Mouse (Mus musculus) CD4-positive, CD25-positive, alpha-beta regulatory T cell, adult 2 months (primary cell): Measurements from ENCODE around the gene Tmem254a.
"Not testable (repeated sequence)": the region's sequence is repeated elsewhere in the genome, so short reads cannot be mapped to it uniquely, and the experiment has no call there.

ENCODE experiments used
- DNase-seq: peaks from one replicate; pipeline ENCODE4 v3.0.0-alpha.2; 2012; ENCODE audit warnings: low read depth, low spot score

The Tmem254a gene

DNA sequence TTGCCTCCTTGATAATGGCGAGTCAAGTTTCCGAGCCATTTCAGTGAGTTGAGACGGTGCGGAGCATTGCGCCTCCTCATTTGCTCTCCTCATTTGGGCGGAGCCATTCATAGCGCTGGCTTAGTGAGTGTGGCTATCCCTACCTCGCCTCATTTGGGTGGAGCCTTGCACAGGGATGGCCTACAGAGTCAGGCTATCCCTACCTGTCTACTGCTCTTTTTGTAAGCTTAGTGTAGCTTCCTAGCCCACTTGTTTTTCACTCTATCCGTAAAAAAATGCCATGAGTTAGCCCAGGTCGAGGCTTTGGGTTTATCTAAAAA lies at the start of gene Tmem254a:
Gene Tmem254a (minus strand): TSS at position 111 of the 320 bp plus-strand sequence.
- DNase-seq = not testable (repeated sequence)

DNA sequence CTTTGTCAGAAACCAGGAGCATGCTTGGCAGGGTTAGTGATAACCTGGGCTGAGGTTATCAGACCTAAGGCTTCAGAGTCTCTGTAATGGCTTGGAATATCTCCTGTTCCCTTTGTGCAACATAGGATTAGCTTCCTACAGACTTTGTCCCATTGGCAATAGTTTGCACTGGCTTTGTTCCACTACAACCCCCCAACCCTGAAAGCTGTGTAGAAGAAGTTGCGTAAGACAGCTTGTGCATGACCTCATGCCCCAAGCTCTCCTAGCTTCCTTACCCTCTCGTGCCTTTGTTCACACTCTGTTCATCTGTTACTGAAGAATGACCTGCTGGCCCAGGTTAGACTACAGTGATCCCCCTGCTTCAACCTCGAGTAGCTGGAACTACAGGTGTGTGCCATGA lies 30.4 kb upstream of the Tmem254a start:
- not testable (repeated sequence) for DNase-seq

DNA sequence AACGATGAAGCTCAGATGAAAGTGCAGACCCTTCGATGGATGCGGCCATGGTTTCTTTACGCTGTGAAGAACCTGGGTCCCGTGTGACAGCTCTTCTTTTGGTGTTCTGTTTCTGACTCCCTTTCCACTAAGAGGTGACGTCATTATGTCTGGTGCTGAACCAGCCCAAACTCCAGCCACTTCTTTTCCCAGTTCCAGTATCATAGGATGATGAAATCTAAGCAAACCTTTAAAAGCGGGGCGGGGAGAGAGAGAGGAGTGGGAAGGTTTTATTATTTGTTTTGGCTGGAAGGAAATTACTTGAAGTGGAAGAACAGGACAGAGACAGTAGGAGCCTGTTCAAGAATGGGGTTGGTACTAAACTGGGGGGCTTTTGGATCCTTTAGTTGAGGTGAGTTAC lies 10.5 kb upstream of the Tmem254a start, which contains the start of gene Cphx1:
Gene Cphx1 (plus strand): TSS at position 301 of the 400 bp plus-strand sequence.
- DNase-seq = not testable (repeated sequence)

- not testable (repeated sequence) for DNase-seq
These were observed 9.6 kb upstream of the Tmem254a start for GRCm38 (mm10) chr14:25936867-25937630.

- not testable (repeated sequence) for DNase-seq
These were observed 484 bp downstream of the Tmem254a start for GRCm38 (mm10) chr14:25926814-25927561.

DNA sequence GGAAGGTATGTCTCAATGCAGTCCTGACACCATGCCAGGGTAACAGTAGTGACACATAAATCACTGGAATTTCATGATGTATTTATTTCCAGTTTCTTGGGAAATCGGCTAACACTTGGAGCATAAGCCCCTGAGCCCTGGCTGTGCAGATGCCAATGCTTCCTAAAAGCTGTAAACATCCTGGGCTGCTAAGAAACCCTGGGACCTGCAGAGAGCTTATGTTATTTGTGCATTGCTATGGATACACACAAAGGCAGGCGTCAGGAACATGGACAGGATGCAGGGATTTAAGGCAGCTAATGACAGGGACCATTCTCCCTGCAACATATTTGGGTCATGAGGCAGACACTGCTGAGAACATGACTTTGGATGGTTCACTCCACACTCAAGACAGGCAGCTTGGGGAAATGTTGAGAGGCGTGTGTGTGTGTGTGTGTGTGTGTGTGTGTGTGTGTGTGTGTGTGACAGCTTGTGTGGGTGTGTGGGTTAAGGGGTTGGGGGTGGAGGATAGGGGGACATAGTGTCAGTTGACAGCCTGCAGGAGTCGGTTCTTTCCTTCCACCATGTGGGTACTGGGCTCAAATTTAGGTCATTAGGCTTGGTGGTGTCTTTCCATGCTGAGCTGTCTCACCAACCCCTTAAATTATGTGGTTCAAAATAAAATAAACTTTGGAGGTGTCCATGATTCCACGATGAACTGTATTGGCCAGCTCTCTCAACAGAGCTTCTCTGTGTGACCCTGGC lies 8.9 kb downstream of the Tmem254a start:
- DNase-seq = not testable (repeated sequence)

GRCm38 (mm10) chr14:25908976-25909375 lies 18.5 kb downstream of the Tmem254a start:
- not testable (repeated sequence) for DNase-seq

DNA sequence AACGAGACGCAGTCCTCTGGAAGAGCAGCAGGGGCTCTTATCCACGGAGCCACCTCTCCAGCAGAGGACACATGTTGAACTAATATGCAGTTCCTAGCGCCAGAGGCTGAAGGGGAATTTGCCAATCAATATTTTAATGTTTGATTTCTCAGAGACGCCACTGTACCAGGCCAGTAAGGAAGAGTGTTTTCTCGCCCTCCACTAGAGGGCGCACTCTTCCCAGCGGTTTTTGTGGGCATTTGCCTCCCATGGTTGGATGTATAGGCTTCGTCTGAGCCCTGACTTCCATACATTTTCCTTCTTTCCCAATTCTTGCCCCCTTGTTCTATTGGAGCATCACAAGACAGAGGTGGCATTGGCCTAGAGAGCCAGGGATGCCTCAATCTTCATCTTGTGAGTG lies 20.2 kb downstream of the Tmem254a start:
- DNase-seq = not testable (repeated sequence)

DNA sequence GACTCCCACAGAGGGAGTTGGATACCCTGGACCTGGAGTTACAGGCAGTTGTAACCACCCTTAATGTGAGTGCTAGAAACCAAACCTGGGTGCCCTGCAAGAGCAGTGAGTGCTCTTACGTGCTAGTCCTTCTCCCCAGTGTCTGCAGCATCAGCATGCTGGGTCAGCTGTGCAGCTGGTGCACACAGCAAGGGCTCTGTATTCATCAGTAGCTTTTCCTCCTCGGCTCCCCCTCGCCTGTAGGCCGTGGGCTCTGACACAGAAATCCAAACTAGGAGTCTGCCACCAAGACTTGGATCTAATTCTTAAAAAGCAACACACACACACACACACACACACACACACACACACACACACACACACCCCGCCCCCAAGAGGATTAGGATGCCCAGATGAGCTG lies 22.2 kb downstream of the Tmem254a start:
- not testable (repeated sequence) for DNase-seq

DNA sequence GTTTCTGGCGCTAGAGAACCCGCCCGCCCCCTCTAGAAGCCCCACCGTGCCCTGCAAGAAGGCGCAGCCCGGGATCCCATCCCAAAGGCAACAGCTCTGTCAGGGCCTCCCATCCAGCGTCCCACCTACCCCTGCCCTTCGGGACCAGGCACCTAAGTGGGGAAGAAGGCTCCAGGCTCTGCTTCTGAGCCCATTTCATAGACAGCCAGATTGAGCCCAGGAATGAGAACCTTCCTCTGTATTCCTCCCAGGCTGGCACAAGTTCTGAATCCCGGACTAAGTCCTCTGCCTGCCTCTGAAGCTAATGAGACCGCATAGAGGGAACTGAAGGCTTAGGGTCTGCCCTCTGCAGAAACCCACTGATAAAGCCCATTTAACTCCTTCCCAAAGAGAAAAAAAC lies 24.5 kb downstream of the Tmem254a start, which contains the start of gene Plac9a:
Gene Plac9a (minus strand): TSS at position 101 of the 400 bp plus-strand sequence.
- not testable (repeated sequence) for DNase-seq

GRCm38 (mm10) chr14:25895686-25896085 lies 31.8 kb downstream of the Tmem254a start:
- DNase-seq = not testable (repeated sequence)

- DNase-seq = not testable (repeated sequence)
These were observed 32.9 kb downstream of the Tmem254a start for GRCm38 (mm10) chr14:25894566-25894965.

DNA sequence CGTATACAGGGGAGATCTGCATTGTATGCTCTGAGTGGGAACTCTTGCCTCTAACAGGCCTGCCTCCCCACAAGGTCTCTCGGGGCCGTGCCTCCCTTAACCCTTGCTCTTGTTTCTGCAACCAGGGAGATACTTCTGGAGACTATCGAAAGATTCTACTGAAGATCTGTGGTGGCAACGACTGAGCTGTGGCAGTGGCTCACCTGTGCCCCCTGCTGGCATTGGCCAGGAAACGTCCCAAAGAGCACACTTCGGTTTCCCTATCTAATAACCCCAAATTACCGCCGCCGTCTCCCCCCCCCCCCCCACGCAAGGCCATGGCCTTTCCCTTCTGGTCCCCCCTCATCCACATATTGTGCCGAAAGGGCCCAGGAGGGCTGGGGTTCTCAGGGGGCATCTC lies 41.6 kb downstream of the Tmem254a start:
- not testable (repeated sequence) for DNase-seq

DNA sequence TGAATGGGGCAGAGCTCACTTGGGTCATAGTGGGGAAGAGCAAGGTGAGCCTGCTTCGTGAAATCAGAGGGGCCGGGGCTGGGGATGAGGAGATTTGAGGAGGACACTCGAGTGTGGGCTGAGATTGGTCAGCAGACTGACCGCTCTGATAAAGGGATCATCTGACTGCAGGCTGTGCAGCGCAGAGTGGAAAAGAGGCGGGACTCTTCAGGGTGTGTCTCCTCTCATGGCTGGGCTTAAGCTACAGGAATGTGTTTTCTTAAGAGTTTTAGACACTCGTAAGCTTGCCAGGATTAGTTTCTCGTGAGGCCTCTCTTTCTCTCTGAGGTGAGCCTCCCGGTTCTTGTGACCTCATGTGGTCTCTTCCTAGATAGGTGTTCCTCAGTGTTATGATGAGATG lies 45.7 kb downstream of the Tmem254a start:
- DNase-seq = not testable (repeated sequence)

- not testable (repeated sequence) for DNase-seq
These were observed 50.8 kb downstream of the Tmem254a start for GRCm38 (mm10) chr14:25876640-25877039.
